Mouse (Mus musculus) liver, adult 2 months (tissue): ENCODE measurements around the gene Lin37. TPM values are rescaled to one million over a fixed set of nuclear protein-coding genes. Genes with fewer than 3 reads are reported as not detected.

Experiments used
- DNase-seq: peaks from one replicate; pipeline ENCODE4 v3.0.0-alpha.2; 2011; ENCODE audit warnings: low read depth, low spot score; ENCODE audit errors: extremely low read depth
- H3K27ac ChIP-seq: fragments of 200-500 bp; replicated peaks from 2 replicates; pipeline ENCODE4 v1.5.1; 2012; ENCODE audit warnings: low read depth, mild to moderate bottlenecking, control low read depth, inconsistent platforms, low read length; ENCODE audit not compliant: insufficient read depth
- H3K27me3 ChIP-seq: fragments of 200-500 bp; 2 replicates; pipeline ENCODE4 v1.6.1; 2012; ENCODE audit warnings: mild to moderate bottlenecking, moderate library complexity, low read length, inconsistent platforms; ENCODE audit not compliant: control insufficient read depth, insufficient read depth
- H3K36me3 ChIP-seq: fragments of 200-500 bp; 2 replicates; pipeline ENCODE4 v1.6.1; 2012; ENCODE audit warnings: low read length, inconsistent platforms; ENCODE audit not compliant: control insufficient read depth, insufficient read depth
- H3K4me1 ChIP-seq: fragments of 200-500 bp; 2 replicates; pipeline ENCODE4 v1.6.1; 2011; ENCODE audit warnings: low read length; ENCODE audit not compliant: control insufficient read depth, insufficient read depth
- H3K4me3 ChIP-seq: fragments of 200-500 bp; 2 replicates; pipeline ENCODE4 v1.5.1; 2011; ENCODE audit warnings: low read depth, mild to moderate bottlenecking, control low read depth, low read length, moderate library complexity; ENCODE audit not compliant: insufficient read depth
- H3K79me2 ChIP-seq: fragments of 200-500 bp; 2 replicates; pipeline ENCODE4 v1.6.1; 2012; ENCODE audit warnings: inconsistent platforms, mild to moderate bottlenecking, low read length, moderate library complexity; ENCODE audit not compliant: control insufficient read depth, insufficient read depth
- H3K9ac ChIP-seq: fragments of 200-500 bp; 2 replicates; pipeline ENCODE4 v1.6.1; 2012; ENCODE audit warnings: low read depth, mild to moderate bottlenecking, control low read depth, inconsistent platforms, low read length
- CTCF ChIP-seq: fragments of 200-500 bp; IDR thresholded peaks from 2 replicates; pipeline ENCODE4 v1.5.1; 2011; ENCODE audit warnings: low read depth, low read length, control low read depth
- POLR2A ChIP-seq: fragments of 200-500 bp; IDR thresholded peaks from 2 replicates; pipeline ENCODE4 v1.6.1; 2011; ENCODE audit warnings: low read length, control low read depth; ENCODE audit not compliant: insufficient read depth; ENCODE audit errors: extremely low read depth
- WGBS: fragments of 180-500 bp; shearing (Covaris S2); methylation state at CpG from one replicate; pipeline ENCODE4 v1.1.7; 2018; 5-methylcytosine and 5-hydroxymethylcytosine counted together
- polyA plus RNA-seq: library from polyadenylated mRNA; depleted of rRNA; stranded (reverse); fragments of >200 nt; gene quantifications from 2 replicates; pipeline ENCODE4 v1.2.3, GENCODE M21; 2012
- total RNA-seq: library from RNA; depleted of rRNA; stranded (reverse); fragments of >200 nt; gene quantifications from 2 replicates; pipeline ENCODE4 v1.2.3, GENCODE M21; 2014

Lin37 gene
- total and polyA plus RNA-seq, 2 experiments, result 2.7 to 22.4 TPM

- DNase-seq, result no peak
- 95% methylated on average over 7 of the region's 7 CpGs for WGBS
Observed at GRCm38 (mm10) chr7:30540572-30540971, 19.1 kb downstream of the Lin37 start.

DNA sequence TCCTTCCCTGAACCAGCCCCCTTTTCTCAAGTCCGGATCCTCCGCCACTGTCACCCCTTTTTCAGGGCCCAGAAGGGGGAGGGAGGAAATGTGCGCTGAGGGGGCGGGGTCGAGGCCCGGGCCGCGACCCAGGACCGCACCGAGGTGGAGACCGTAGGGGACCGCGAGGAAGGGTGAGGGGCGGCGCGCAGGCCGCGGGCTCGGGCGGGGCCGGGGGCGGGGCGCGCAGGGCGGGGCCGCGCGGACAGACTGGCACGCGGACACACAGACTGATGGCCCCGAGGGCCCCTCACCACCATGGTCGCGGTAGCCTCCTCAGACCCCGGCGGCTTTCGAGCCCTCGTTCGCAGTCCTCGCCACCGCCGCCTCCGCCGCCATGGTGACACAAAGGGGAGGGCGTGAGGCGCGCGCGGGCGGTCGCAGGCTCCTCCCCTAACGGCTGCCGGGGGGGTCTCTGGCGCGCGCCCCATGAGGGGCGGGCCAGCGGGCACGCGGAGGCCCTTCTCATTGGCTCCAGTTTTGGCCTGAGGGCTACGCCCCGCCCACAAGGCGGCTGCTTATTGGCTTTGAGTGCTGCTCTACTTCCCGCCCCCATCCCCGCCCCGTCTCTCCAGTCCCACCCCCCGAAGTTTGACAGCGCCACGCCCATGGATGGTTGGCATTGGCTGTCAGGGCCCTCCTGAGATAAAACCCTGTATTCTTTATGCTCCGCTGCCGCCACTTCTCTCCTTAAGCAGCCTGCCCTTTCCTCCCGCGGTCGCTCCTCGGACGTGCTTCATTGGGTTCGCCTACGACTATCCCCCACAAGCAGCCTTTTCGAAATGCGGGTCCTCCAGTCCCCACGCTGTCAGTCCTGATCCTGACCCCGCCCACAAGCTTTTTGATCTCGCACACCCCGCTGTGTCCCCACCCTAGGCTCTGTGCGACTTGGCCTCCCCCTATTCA lies 24.7 kb downstream of the Lin37 start, which contains the start of gene Arhgap33:
TSS of gene Arhgap33 (minus strand) at position 428 of the 945 bp plus-strand sequence.
- no peaks in the 10 kb centered on the region for H3K36me3 ChIP-seq
- no peaks in the 10 kb centered on the region for H3K79me2 ChIP-seq
- TF ChIP-seq CTCF, result no peak
- TF ChIP-seq POLR2A, result no peak
- H3K4me3 ChIP-seq, result peak within 1 kb of the TSS; percentile 66
- no peaks in the 10 kb centered on the region for H3K27me3 ChIP-seq
- 1% methylated on average over 79 of the region's 84 CpGs for WGBS
- no peak within 1 kb of the TSS for H3K27ac ChIP-seq
- H3K4me1 ChIP-seq, result no peaks in the 10 kb centered on the region
- H3K9ac ChIP-seq, result peak within 1 kb of the TSS; percentile 59
- peak; percentile 72 for DNase-seq

More at GRCm38 (mm10) chr7:30540572-30540971, 19.1 kb downstream of the Lin37 start:
- no peak overlapping the region for H3K27ac ChIP-seq
- H3K9ac ChIP-seq, result no peak overlapping the region
- H3K4me3 ChIP-seq, result no peak overlapping the region
- no peak for TF ChIP-seq CTCF
- no peak for TF ChIP-seq POLR2A
- H3K79me2 ChIP-seq, result no peaks in the 10 kb centered on the region
- H3K36me3 ChIP-seq, result no peaks in the 10 kb centered on the region
- no peaks in the 10 kb centered on the region for H3K4me1 ChIP-seq
- no peaks in the 10 kb centered on the region for H3K27me3 ChIP-seq

GRCm38 (mm10) chr7:30533941-30534632 lies 25.6 kb downstream of the Lin37 start:
- H3K27ac ChIP-seq, result no peak overlapping the region
- H3K36me3 ChIP-seq, result no peaks in the 10 kb centered on the region
- no peak for DNase-seq
- TF ChIP-seq POLR2A, result no peak
- TF ChIP-seq CTCF, result no peak
- H3K27me3 ChIP-seq, result no peaks in the 10 kb centered on the region
- H3K79me2 ChIP-seq, result no peaks in the 10 kb centered on the region
- H3K4me1 ChIP-seq, result no peaks in the 10 kb centered on the region
- H3K9ac ChIP-seq, result peak overlapping the region; percentile 59; the same call in 1 of the 2 replicates
- WGBS, result 24% methylated on average over 26 of the region's 26 CpGs
- H3K4me3 ChIP-seq, result peak overlapping the region; percentile 66; the same call in 1 of the 2 replicates

GRCm38 (mm10) chr7:30532931-30533330 lies 26.7 kb downstream of the Lin37 start:
- no peaks in the 10 kb centered on the region for H3K36me3 ChIP-seq
- DNase-seq, result no peak
- WGBS, result 61% methylated on average over 8 of the region's 8 CpGs
- no peak overlapping the region for H3K4me3 ChIP-seq
- H3K79me2 ChIP-seq, result no peaks in the 10 kb centered on the region
- no peak overlapping the region for H3K27ac ChIP-seq
- H3K9ac ChIP-seq, result no peak overlapping the region
- H3K4me1 ChIP-seq, result no peaks in the 10 kb centered on the region
- no peaks in the 10 kb centered on the region for H3K27me3 ChIP-seq
- TF ChIP-seq POLR2A, result no peak
- no peak for TF ChIP-seq CTCF

GRCm38 (mm10) chr7:30531291-30531815 lies 28.3 kb downstream of the Lin37 start:
- WGBS, result 85% methylated on average over 9 of the region's 9 CpGs
- no peaks in the 10 kb centered on the region for H3K4me1 ChIP-seq
- no peak for DNase-seq
- H3K9ac ChIP-seq, result no peak overlapping the region
- no peaks in the 10 kb centered on the region for H3K27me3 ChIP-seq
- no peaks in the 10 kb centered on the region for H3K36me3 ChIP-seq
- no peak for TF ChIP-seq CTCF
- TF ChIP-seq POLR2A, result no peak
- H3K27ac ChIP-seq, result no peak overlapping the region
- no peaks in the 10 kb centered on the region for H3K79me2 ChIP-seq
- H3K4me3 ChIP-seq, result no peak overlapping the region
